Mouse (Mus musculus): ENCODE data around the gene Oit1. TPM values are rescaled to one million over a fixed set of nuclear protein-coding genes. Genes with fewer than 3 reads are reported as not detected.
A peak's percentile ranks its signal among the peaks of the same experiment; 100 is the strongest.

Gene Oit1
- polyA plus RNA-seq, 1 experiment from 2014 or later, result not detected

GRCm38 (mm10) chr14:8367121-8367520, 11.4 kb downstream of the Oit1 start:
- H3K9me3 ChIP-seq, result no peaks in the 10 kb centered on the region
- no peak overlapping the region for H3K4me3 ChIP-seq
- peak overlapping the region; percentile 78 for H3K27ac ChIP-seq
- H3K36me3 ChIP-seq, result no peaks in the 10 kb centered on the region
- H3K4me1 ChIP-seq (replicated peaks), result peaks cover 42% of the 10 kb centered on the region
- DNase-seq (ENCODE audit: low spot score), result no peak
- H3K27me3 ChIP-seq (ENCODE audit: insufficient read depth, poor library complexity, severe bottlenecking), result no peaks in the 10 kb centered on the region
- 0% methylated on average over 1 of the region's 1 CpGs for WGBS

GRCm38 (mm10) chr14:8365833-8366232, 12.7 kb downstream of the Oit1 start:
- H3K27me3 ChIP-seq (ENCODE audit: insufficient read depth, poor library complexity, severe bottlenecking), result no peaks in the 10 kb centered on the region
- no peak for DNase-seq (ENCODE audit: low spot score)
- H3K9me3 ChIP-seq, result no peaks in the 10 kb centered on the region
- peaks cover 46% of the 10 kb centered on the region for H3K4me1 ChIP-seq (replicated peaks)
- H3K4me3 ChIP-seq, result no peak overlapping the region
- 74% methylated on average over 6 of the region's 6 CpGs for WGBS
- no peaks in the 10 kb centered on the region for H3K36me3 ChIP-seq
- H3K27ac ChIP-seq, result peak overlapping the region; percentile 12; the same call in 1 of the 2 replicates

- Histone ChIP-seq H3K4me1 (replicated peaks) (0 out of 2 replicates have a peak, but pooled peaks cover 4% of the 10 kb centered on the region), H3K27ac (0 out of 2 replicates have a peak overlapping the region, but pooled peaks have one; percentile 3)
- WGBS, result 84% methylated on average over 9 of the region's 9 CpGs
Measured at GRCm38 (mm10) chr14:8356836-8357235, 21.7 kb downstream of the Oit1 start.

GRCm38 (mm10) chr14:8355999-8356501, 22.5 kb downstream of the Oit1 start:
- WGBS, result 44% methylated on average over 6 of the region's 6 CpGs
- DNase-seq (ENCODE audit: low spot score), result peak; percentile 82
- Histone ChIP-seq H3K27ac (no peak overlapping the region), H3K4me3 (no peak overlapping the region), H3K36me3 (no peaks in the 10 kb centered on the region), H3K27me3 (ENCODE audit: insufficient read depth, poor library complexity, severe bottlenecking) (no peaks in the 10 kb centered on the region), H3K9me3 (no peaks in the 10 kb centered on the region), H3K4me1 (replicated peaks) (0 out of 2 replicates have a peak, but pooled peaks cover 2% of the 10 kb centered on the region)

More at GRCm38 (mm10) chr14:8356836-8357235, 21.7 kb downstream of the Oit1 start:
- Histone ChIP-seq H3K9me3 (no peaks in the 10 kb centered on the region), H3K36me3 (no peaks in the 10 kb centered on the region), H3K27me3 (ENCODE audit: insufficient read depth, poor library complexity, severe bottlenecking) (no peaks in the 10 kb centered on the region), H3K4me3 (no peak overlapping the region)
- DNase-seq (ENCODE audit: low spot score), result no peak

- Histone ChIP-seq H3K27me3 (ENCODE audit: insufficient read depth, poor library complexity, severe bottlenecking) (0 out of 2 replicates have a peak, but pooled peaks cover 5% of the 10 kb centered on the region), H3K4me1 (replicated peaks) (no peaks in the 10 kb centered on the region), H3K9me3 (no peaks in the 10 kb centered on the region), H3K4me3 (no peak overlapping the region), H3K27ac (no peak overlapping the region), H3K36me3 (no peaks in the 10 kb centered on the region)
- 79% methylated on average over 9 of the region's 9 CpGs for WGBS
- no peak for DNase-seq (ENCODE audit: low spot score)
Measured at GRCm38 (mm10) chr14:8348927-8349326, 29.6 kb downstream of the Oit1 start.

- Histone ChIP-seq H3K36me3 (no peaks in the 10 kb centered on the region), H3K9me3 (no peaks in the 10 kb centered on the region), H3K4me3 (no peak overlapping the region), H3K4me1 (replicated peaks) (no peaks in the 10 kb centered on the region), H3K27me3 (ENCODE audit: insufficient read depth, poor library complexity, severe bottlenecking) (peaks cover 5% of the 10 kb centered on the region; the same call in 1 of the 2 replicates), H3K27ac (no peak overlapping the region)
- DNase-seq (ENCODE audit: low spot score), result peak; percentile 88
- 21% methylated on average over 7 of the region's 7 CpGs for WGBS
Measured at GRCm38 (mm10) chr14:8346255-8346997, 32.1 kb downstream of the Oit1 start.

- Histone ChIP-seq H3K27me3 (ENCODE audit: insufficient read depth, poor library complexity, severe bottlenecking) (peaks cover 5% of the 10 kb centered on the region; the same call in 1 of the 2 replicates), H3K4me1 (replicated peaks) (no peaks in the 10 kb centered on the region), H3K36me3 (no peaks in the 10 kb centered on the region), H3K4me3 (no peak overlapping the region), H3K27ac (no peak overlapping the region), H3K9me3 (no peaks in the 10 kb centered on the region)
- 72% methylated on average over 4 of the region's 4 CpGs for WGBS
- DNase-seq (ENCODE audit: low spot score), result no peak
Measured at GRCm38 (mm10) chr14:8345566-8345965, 33.0 kb downstream of the Oit1 start.

GRCm38 (mm10) chr14:8342509-8343106, 35.9 kb downstream of the Oit1 start:
- 85% methylated on average over 5 of the region's 5 CpGs for WGBS
- Histone ChIP-seq H3K36me3 (no peaks in the 10 kb centered on the region), H3K27me3 (ENCODE audit: insufficient read depth, poor library complexity, severe bottlenecking) (peaks cover 5% of the 10 kb centered on the region; the same call in 1 of the 2 replicates)

GRCm38 (mm10) chr14:8340226-8340625, 38.3 kb downstream of the Oit1 start:
- Histone ChIP-seq H3K4me1 (replicated peaks) (peaks cover 4% of the 10 kb centered on the region; the same call in 1 of the 2 replicates), H3K27me3 (ENCODE audit: insufficient read depth, poor library complexity, severe bottlenecking) (no peaks in the 10 kb centered on the region; the same call in 1 of the 2 replicates), H3K9me3 (no peaks in the 10 kb centered on the region), H3K27ac (no peak overlapping the region), H3K36me3 (no peaks in the 10 kb centered on the region), H3K4me3 (no peak overlapping the region)
- no peak for DNase-seq (ENCODE audit: low spot score)
- 88% methylated on average over 4 of the region's 4 CpGs for WGBS

More at GRCm38 (mm10) chr14:8342509-8343106, 35.9 kb downstream of the Oit1 start:
- Histone ChIP-seq H3K27ac (no peak overlapping the region), H3K4me1 (replicated peaks) (no peaks in the 10 kb centered on the region), H3K4me3 (no peak overlapping the region), H3K9me3 (no peaks in the 10 kb centered on the region)
- DNase-seq (ENCODE audit: low spot score), result no peak

GRCm38 (mm10) chr14:8335947-8336346, 42.6 kb downstream of the Oit1 start:
- Histone ChIP-seq H3K27ac (peak overlapping the region; percentile 59), H3K4me1 (replicated peaks) (peaks cover 14% of the 10 kb centered on the region), H3K4me3 (no peak overlapping the region), H3K27me3 (ENCODE audit: insufficient read depth, poor library complexity, severe bottlenecking) (no peaks in the 10 kb centered on the region), H3K9me3 (no peaks in the 10 kb centered on the region), H3K36me3 (no peaks in the 10 kb centered on the region)
- WGBS, result 51% methylated on average over 10 of the region's 10 CpGs
- DNase-seq (ENCODE audit: low spot score), result peak; percentile 52

- no peaks in the 10 kb centered on the region for H3K9me3 ChIP-seq
- WGBS, result 82% methylated on average over 3 of the region's 3 CpGs
Measured at GRCm38 (mm10) chr14:8334511-8334910, 44.0 kb downstream of the Oit1 start.

GRCm38 (mm10) chr14:8332314-8333252, 46.0 kb downstream of the Oit1 start:
- Histone ChIP-seq H3K36me3 (no peaks in the 10 kb centered on the region), H3K4me1 (replicated peaks) (peaks cover 27% of the 10 kb centered on the region), H3K27me3 (ENCODE audit: insufficient read depth, poor library complexity, severe bottlenecking) (no peaks in the 10 kb centered on the region; the same call in 1 of the 2 replicates), H3K27ac (peak overlapping the region; percentile 53; the same call in 1 of the 2 replicates), H3K4me3 (no peak overlapping the region), H3K9me3 (no peaks in the 10 kb centered on the region)
- no peak for DNase-seq (ENCODE audit: low spot score)
- WGBS, result 84% methylated on average over 11 of the region's 11 CpGs

More at GRCm38 (mm10) chr14:8334511-8334910, 44.0 kb downstream of the Oit1 start:
- Histone ChIP-seq H3K4me1 (replicated peaks) (peaks cover 20% of the 10 kb centered on the region), H3K27ac (no peak overlapping the region), H3K27me3 (ENCODE audit: insufficient read depth, poor library complexity, severe bottlenecking) (no peaks in the 10 kb centered on the region), H3K4me3 (no peak overlapping the region), H3K36me3 (no peaks in the 10 kb centered on the region)
- DNase-seq (ENCODE audit: low spot score), result no peak
